Mouse (Mus musculus): ENCODE results near the gene Ptpn3. TPM values are rescaled to one million over a fixed set of nuclear protein-coding genes. Genes with fewer than 3 reads are reported as not detected.

Gene Ptpn3
- 8.1 and 9.6 TPM in 2 replicates for polyA plus RNA-seq (2014; fragmentation: Nextera tagmentation; extraction: Ambion mirVana)

- H3K9ac ChIP-seq (replicated peaks; ENCODE audit: low read depth, low read length), result peak within 1 kb of the TSS; percentile 68; the same call in 1 of the 2 replicates
- WGBS, result under 1% methylated on average over 42 of the region's 42 CpGs
- peak within 1 kb of the TSS; percentile 83 for H3K27ac ChIP-seq (ENCODE audit: low read length)
- no peaks in the 10 kb centered on the region for H3K27me3 ChIP-seq (ENCODE audit: control insufficient read depth, insufficient read depth, low read length)
- peak; percentile 89 for ATAC-seq (ENCODE audit: insufficient number of reproducible peaks, insufficient read depth, low FRiP score, low read depth)
- peak within 1 kb of the TSS; percentile 84 for H3K4me3 ChIP-seq (ENCODE audit: low read depth, low read length)
- peak within 1 kb of the TSS; percentile 87 for H3K4me2 ChIP-seq (replicated peaks; ENCODE audit: low read depth, low read length)
- no peaks in the 10 kb centered on the region for H3K9me3 ChIP-seq (ENCODE audit: control insufficient read depth, low read depth, low read length)
- peaks cover 16% of the 10 kb centered on the region; the same call in 1 of the 2 replicates for H3K4me1 ChIP-seq (ENCODE audit: control insufficient read depth, insufficient read depth, low read length)
- H3K36me3 ChIP-seq (ENCODE audit: control insufficient read depth, insufficient read depth, low read length), result no peaks in the 10 kb centered on the region
Measured at GRCm38 (mm10) chr4:57301410-57302313, at the start of gene Ptpn3. TSS of gene Ptpn3 (minus strand) at chr4:57301837.

GRCm38 (mm10) chr4:57350541-57350940 lies 48.9 kb upstream of the Ptpn3 start:
- no peak overlapping the region for H3K9ac ChIP-seq (replicated peaks; ENCODE audit: low read depth, low read length)
- no peak for ATAC-seq (ENCODE audit: insufficient number of reproducible peaks, insufficient read depth, low FRiP score, low read depth)
- no peak overlapping the region for H3K4me2 ChIP-seq (replicated peaks; ENCODE audit: low read depth, low read length)
- H3K4me3 ChIP-seq (ENCODE audit: low read depth, low read length), result no peak overlapping the region
- no peak overlapping the region for H3K27ac ChIP-seq (ENCODE audit: low read length)
- 80% methylated on average over 2 of the region's 2 CpGs for WGBS
- no peaks in the 10 kb centered on the region for H3K36me3 ChIP-seq (ENCODE audit: control insufficient read depth, insufficient read depth, low read length)
- H3K9me3 ChIP-seq (ENCODE audit: control insufficient read depth, low read depth, low read length), result no peaks in the 10 kb centered on the region
- no peaks in the 10 kb centered on the region for H3K27me3 ChIP-seq (ENCODE audit: control insufficient read depth, insufficient read depth, low read length)
- H3K4me1 ChIP-seq (ENCODE audit: control insufficient read depth, insufficient read depth, low read length), result no peaks in the 10 kb centered on the region

GRCm38 (mm10) chr4:57343996-57344395 lies 42.4 kb upstream of the Ptpn3 start:
- H3K9ac ChIP-seq (replicated peaks; ENCODE audit: low read depth, low read length), result no peak overlapping the region
- WGBS, result 94% methylated on average over 7 of the region's 7 CpGs
- no peak overlapping the region for H3K4me2 ChIP-seq (replicated peaks; ENCODE audit: low read depth, low read length)
- H3K36me3 ChIP-seq (ENCODE audit: control insufficient read depth, insufficient read depth, low read length), result no peaks in the 10 kb centered on the region
- no peak overlapping the region for H3K27ac ChIP-seq (ENCODE audit: low read length)
- H3K27me3 ChIP-seq (ENCODE audit: control insufficient read depth, insufficient read depth, low read length), result no peaks in the 10 kb centered on the region
- no peaks in the 10 kb centered on the region for H3K4me1 ChIP-seq (ENCODE audit: control insufficient read depth, insufficient read depth, low read length)
- H3K9me3 ChIP-seq (ENCODE audit: control insufficient read depth, low read depth, low read length), result peaks cover 3% of the 10 kb centered on the region; the same call in 1 of the 2 replicates
- no peak for ATAC-seq (ENCODE audit: insufficient number of reproducible peaks, insufficient read depth, low FRiP score, low read depth)
- H3K4me3 ChIP-seq (ENCODE audit: low read depth, low read length), result no peak overlapping the region

- ATAC-seq (ENCODE audit: insufficient number of reproducible peaks, insufficient read depth, low FRiP score, low read depth), result no peak
- H3K4me3 ChIP-seq (ENCODE audit: low read depth, low read length), result no peak overlapping the region
- H3K36me3 ChIP-seq (ENCODE audit: control insufficient read depth, insufficient read depth, low read length), result no peaks in the 10 kb centered on the region
- H3K27ac ChIP-seq (ENCODE audit: low read length), result peak overlapping the region; percentile 79
- no peaks in the 10 kb centered on the region for H3K27me3 ChIP-seq (ENCODE audit: control insufficient read depth, insufficient read depth, low read length)
- H3K9ac ChIP-seq (replicated peaks; ENCODE audit: low read depth, low read length), result no peak overlapping the region
- no peak overlapping the region for H3K4me2 ChIP-seq (replicated peaks; ENCODE audit: low read depth, low read length)
- H3K4me1 ChIP-seq (ENCODE audit: control insufficient read depth, insufficient read depth, low read length), result no peaks in the 10 kb centered on the region
- H3K9me3 ChIP-seq (ENCODE audit: control insufficient read depth, low read depth, low read length), result peaks cover 3% of the 10 kb centered on the region; the same call in 1 of the 2 replicates
- 69% methylated on average over 17 of the region's 17 CpGs for WGBS
Measured at GRCm38 (mm10) chr4:57338923-57339322, 37.3 kb upstream of the Ptpn3 start.

- no peak overlapping the region for H3K4me2 ChIP-seq (replicated peaks; ENCODE audit: low read depth, low read length)
- H3K27me3 ChIP-seq (ENCODE audit: control insufficient read depth, insufficient read depth, low read length), result no peaks in the 10 kb centered on the region
- 75% methylated on average over 9 of the region's 9 CpGs for WGBS
- H3K4me3 ChIP-seq (ENCODE audit: low read depth, low read length), result no peak overlapping the region
- peak overlapping the region; percentile 79; the same call in 1 of the 2 replicates for H3K27ac ChIP-seq (ENCODE audit: low read length)
- no peak overlapping the region for H3K9ac ChIP-seq (replicated peaks; ENCODE audit: low read depth, low read length)
- no peaks in the 10 kb centered on the region for H3K4me1 ChIP-seq (ENCODE audit: control insufficient read depth, insufficient read depth, low read length)
- H3K9me3 ChIP-seq (ENCODE audit: control insufficient read depth, low read depth, low read length), result peaks cover 3% of the 10 kb centered on the region; the same call in 1 of the 2 replicates
- H3K36me3 ChIP-seq (ENCODE audit: control insufficient read depth, insufficient read depth, low read length), result no peaks in the 10 kb centered on the region
- no peak for ATAC-seq (ENCODE audit: insufficient number of reproducible peaks, insufficient read depth, low FRiP score, low read depth)
Measured at GRCm38 (mm10) chr4:57338061-57338460, 36.4 kb upstream of the Ptpn3 start.

GRCm38 (mm10) chr4:57335000-57335666 lies 33.5 kb upstream of the Ptpn3 start:
- H3K9me3 ChIP-seq (ENCODE audit: control insufficient read depth, low read depth, low read length), result no peaks in the 10 kb centered on the region
- WGBS, result 60% methylated on average over 9 of the region's 9 CpGs
- ATAC-seq (ENCODE audit: insufficient number of reproducible peaks, insufficient read depth, low FRiP score, low read depth), result no peak
- no peak overlapping the region for H3K4me2 ChIP-seq (replicated peaks; ENCODE audit: low read depth, low read length)
- no peaks in the 10 kb centered on the region for H3K4me1 ChIP-seq (ENCODE audit: control insufficient read depth, insufficient read depth, low read length)
- H3K27me3 ChIP-seq (ENCODE audit: control insufficient read depth, insufficient read depth, low read length), result no peaks in the 10 kb centered on the region
- no peaks in the 10 kb centered on the region for H3K36me3 ChIP-seq (ENCODE audit: control insufficient read depth, insufficient read depth, low read length)
- H3K9ac ChIP-seq (replicated peaks; ENCODE audit: low read depth, low read length), result no peak overlapping the region
- H3K27ac ChIP-seq (ENCODE audit: low read length), result no peak overlapping the region
- H3K4me3 ChIP-seq (ENCODE audit: low read depth, low read length), result no peak overlapping the region

- H3K27ac ChIP-seq (ENCODE audit: low read length), result no peak overlapping the region
- no peak overlapping the region for H3K4me2 ChIP-seq (replicated peaks; ENCODE audit: low read depth, low read length)
- H3K9ac ChIP-seq (replicated peaks; ENCODE audit: low read depth, low read length), result no peak overlapping the region
- no peak overlapping the region for H3K4me3 ChIP-seq (ENCODE audit: low read depth, low read length)
- no peak for ATAC-seq (ENCODE audit: insufficient number of reproducible peaks, insufficient read depth, low FRiP score, low read depth)
- no peaks in the 10 kb centered on the region for H3K4me1 ChIP-seq (ENCODE audit: control insufficient read depth, insufficient read depth, low read length)
- WGBS, result 68% methylated on average over 12 of the region's 12 CpGs
- no peaks in the 10 kb centered on the region for H3K27me3 ChIP-seq (ENCODE audit: control insufficient read depth, insufficient read depth, low read length)
- H3K9me3 ChIP-seq (ENCODE audit: control insufficient read depth, low read depth, low read length), result no peaks in the 10 kb centered on the region
- no peaks in the 10 kb centered on the region for H3K36me3 ChIP-seq (ENCODE audit: control insufficient read depth, insufficient read depth, low read length)
Measured at GRCm38 (mm10) chr4:57333926-57334548, 32.4 kb upstream of the Ptpn3 start.

- Histone ChIP-seq H3K4me1 (ENCODE audit: control insufficient read depth, insufficient read depth, low read length) (no peaks in the 10 kb centered on the region), H3K4me3 (ENCODE audit: low read depth, low read length) (no peak overlapping the region), H3K36me3 (ENCODE audit: control insufficient read depth, insufficient read depth, low read length) (no peaks in the 10 kb centered on the region), H3K9ac (replicated peaks; ENCODE audit: low read depth, low read length) (no peak overlapping the region), H3K27me3 (ENCODE audit: control insufficient read depth, insufficient read depth, low read length) (no peaks in the 10 kb centered on the region), H3K4me2 (replicated peaks; ENCODE audit: low read depth, low read length) (no peak overlapping the region), H3K9me3 (ENCODE audit: control insufficient read depth, low read depth, low read length) (no peaks in the 10 kb centered on the region), H3K27ac (ENCODE audit: low read length) (no peak overlapping the region)
- no peak for ATAC-seq (ENCODE audit: insufficient number of reproducible peaks, insufficient read depth, low FRiP score, low read depth)
- 79% methylated on average over 3 of the region's 3 CpGs for WGBS
Measured at GRCm38 (mm10) chr4:57332511-57332910, 30.9 kb upstream of the Ptpn3 start.

All from stomach, embryonic 14.5 days (tissue).